19 mouse cellular contexts compared by ENCODE assay signal in the genomic region with DNA sequence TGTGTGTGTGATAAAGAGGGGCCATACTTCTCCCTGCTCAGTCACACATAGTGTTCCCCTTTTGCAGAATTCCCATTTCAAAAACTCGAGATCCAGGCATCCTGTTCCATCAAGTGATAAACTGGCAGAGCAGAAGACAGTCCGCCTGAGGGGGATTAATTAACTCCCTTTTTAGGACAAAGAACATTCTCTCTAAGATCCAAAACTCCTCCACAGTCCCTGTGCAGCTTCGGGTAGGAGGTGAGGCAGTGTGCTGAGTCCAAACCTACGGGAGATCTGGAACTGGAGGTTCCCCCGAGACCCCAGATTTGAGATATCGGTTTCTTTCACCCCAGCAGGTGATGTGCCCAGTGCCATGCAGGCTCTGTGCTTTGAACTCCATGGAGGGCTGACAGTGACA.
"Had no signal": no experiment of that assay in that cellular context is flagged by ENCODE, and none has a peak within 500 bp of the region (broad histone marks: within the 10 kb centered on the region; RNA-seq: fewer than 3 reads in every experiment).

No protein-coding gene starts in this region.

- H3K4me3 ChIP-seq: liver, embryonic 13.5 days; liver, embryonic 15.5 days; midbrain, embryonic 10.5 days; midbrain, embryonic 12.5 days; myocyte; neural tube, embryonic 13.5 days; neural tube, embryonic 15.5 days; stomach, embryonic 15.5 days had no signal

- H3K4me2 ChIP-seq: liver, embryonic 13.5 days; liver, embryonic 15.5 days; lung, embryonic 14.5 days; midbrain, embryonic 12.5 days; neural tube, embryonic 13.5 days; neural tube, embryonic 15.5 days; stomach, embryonic 15.5 days had no signal

- H3K9ac ChIP-seq: liver, embryonic 13.5 days; liver, embryonic 15.5 days; liver, postnatal 0 days; lung, embryonic 14.5 days; midbrain, embryonic 12.5 days; neural tube, embryonic 13.5 days; neural tube, embryonic 15.5 days; stomach, embryonic 15.5 days had no signal

- H3K27ac ChIP-seq: liver, embryonic 13.5 days; liver, embryonic 15.5 days; midbrain, embryonic 10.5 days; midbrain, embryonic 12.5 days; neural tube, embryonic 13.5 days; neural tube, embryonic 15.5 days; stomach, embryonic 15.5 days; stomach, postnatal 0 days had no signal

- H3K36me3 ChIP-seq: liver, embryonic 13.5 days; liver, embryonic 15.5 days; midbrain, embryonic 10.5 days; midbrain, embryonic 12.5 days; neural tube, embryonic 13.5 days; neural tube, embryonic 15.5 days; stomach, embryonic 15.5 days had no signal

- ATAC-seq: liver, postnatal 0 days had no signal

- H3K9me3 ChIP-seq: liver, embryonic 13.5 days; liver, embryonic 15.5 days; midbrain, embryonic 10.5 days; midbrain, embryonic 12.5 days; neural tube, embryonic 13.5 days; neural tube, embryonic 15.5 days; stomach, embryonic 15.5 days had no signal

- DNase-seq: liver, embryonic 13.5 days; liver, postnatal 0 days; lung, embryonic 14.5 days; lung, postnatal 10 days; lung, postnatal 4 days; retina, postnatal 1 day; right cerebral cortex, adult 18-20 months; right cerebral cortex, postnatal 25 days; thymus, adult 18-20 months; thymus, postnatal 14 days; thymus, postnatal 36 days had no signal

- H3K27me3 ChIP-seq: liver, embryonic 13.5 days; liver, embryonic 15.5 days; midbrain, embryonic 12.5 days; stomach, embryonic 15.5 days had no signal

- H3K4me1 ChIP-seq: liver, embryonic 13.5 days; liver, embryonic 15.5 days; midbrain, embryonic 12.5 days; neural tube, embryonic 13.5 days; stomach, embryonic 15.5 days had no signal
